Mouse (Mus musculus) cerebellum, postnatal 10 days (tissue): ENCODE measurements around the gene Sorbs2.
A peak's percentile ranks its signal among the peaks of the same experiment; 100 is the strongest.

Experiments used
- DNase-seq, 2 experiments: peaks; one replicate each; pipeline ENCODE4 v3.0.0; 2021; ENCODE audit warnings: mixed read lengths in 2 of 2

Sorbs2 gene

GRCm38 (mm10) chr8:45627246-45628241 lies 120.0 kb downstream of the Sorbs2 start:
- peak; percentile 81 to 82 for DNase-seq

GRCm38 (mm10) chr8:45628421-45629065 lies 121.0 kb downstream of the Sorbs2 start:
- peak in 1 of 2 experiments; percentile 29 for DNase-seq

GRCm38 (mm10) chr8:45629066-45629430 lies 121.5 kb downstream of the Sorbs2 start:
- peak in 1 of 2 experiments; percentile 28 for DNase-seq

- no peak for DNase-seq
Measured at GRCm38 (mm10) chr8:45631023-45631422, 123.4 kb downstream of the Sorbs2 start.

- no peak for DNase-seq
Measured at GRCm38 (mm10) chr8:45635155-45635554, 127.6 kb downstream of the Sorbs2 start.

GRCm38 (mm10) chr8:45637745-45638144 lies 130.2 kb downstream of the Sorbs2 start:
- DNase-seq: no peak

GRCm38 (mm10) chr8:45639444-45639843 lies 131.9 kb downstream of the Sorbs2 start:
- no peak for DNase-seq

- no peak for DNase-seq
Measured at GRCm38 (mm10) chr8:45644651-45645050, 137.1 kb downstream of the Sorbs2 start.

- DNase-seq: no peak
Measured at GRCm38 (mm10) chr8:45649063-45649462, 141.5 kb downstream of the Sorbs2 start.

- DNase-seq: no peak
Measured at GRCm38 (mm10) chr8:45649966-45650365, 142.4 kb downstream of the Sorbs2 start.

GRCm38 (mm10) chr8:45658021-45658420 lies 150.4 kb downstream of the Sorbs2 start:
- no peak for DNase-seq

- peak in 1 of 2 experiments; percentile 11 for DNase-seq
Measured at GRCm38 (mm10) chr8:45658458-45659325, 151.1 kb downstream of the Sorbs2 start.

- DNase-seq: no peak
Measured at GRCm38 (mm10) chr8:45659473-45659872, 151.9 kb downstream of the Sorbs2 start.

- DNase-seq: peak in 1 of 2 experiments; percentile 10
Measured at GRCm38 (mm10) chr8:45660570-45660969, 153.0 kb downstream of the Sorbs2 start.

- DNase-seq: no peak
Measured at GRCm38 (mm10) chr8:45661605-45662004, 154.0 kb downstream of the Sorbs2 start.

- no peak for DNase-seq
Measured at GRCm38 (mm10) chr8:45666221-45666620, 158.6 kb downstream of the Sorbs2 start.

- no peak for DNase-seq
Measured at GRCm38 (mm10) chr8:45673149-45673548, 165.6 kb downstream of the Sorbs2 start.

- DNase-seq: peak; percentile 34 to 45
Measured at GRCm38 (mm10) chr8:45675821-45676279, 168.3 kb downstream of the Sorbs2 start.

- no peak for DNase-seq
Measured at GRCm38 (mm10) chr8:45677114-45677853, 169.7 kb downstream of the Sorbs2 start.

GRCm38 (mm10) chr8:45677854-45678241 lies 170.3 kb downstream of the Sorbs2 start:
- DNase-seq: no peak

GRCm38 (mm10) chr8:45681171-45681570 lies 173.6 kb downstream of the Sorbs2 start:
- DNase-seq: no peak

GRCm38 (mm10) chr8:45682845-45683383 lies 175.3 kb downstream of the Sorbs2 start:
- DNase-seq: no peak
